Mouse (Mus musculus) CH12.LX (cell line): ENCODE measurements at regions not wholly inside any gene's neighbourhood (a gene's known extent, or its start where the extent isn't known, plus 50 kb on each side); places are given as distances from the start of the nearest gene placed in this dataset.

Experiments used
- DNase-seq: peaks from one replicate; pipeline ENCODE4 v3.0.0-alpha.2; 2013; ENCODE audit errors: extremely low read depth
- H3K27ac ChIP-seq: 2 replicates; pipeline ENCODE4 v1.5.1; 2012; ENCODE audit warnings: low read depth, mild to moderate bottlenecking, control low read depth, moderate library complexity; ENCODE audit not compliant: insufficient read depth
- H3K27me3 ChIP-seq: replicated peaks from 2 replicates; pipeline ENCODE3; 2012; ENCODE audit warnings: inconsistent platforms
- H3K36me3 ChIP-seq, 2 experiments: replicated peaks in 1 of 2; 2 replicates each; pipeline versions ENCODE3 to v1.6.1; 2012; ENCODE audit warnings: inconsistent platforms in 1 of 2, low read length in 1 of 2, mild to moderate bottlenecking in 1 of 2, mixed read lengths in 1 of 2, moderate library complexity in 1 of 2; ENCODE audit not compliant: control insufficient read depth in 1 of 2, insufficient read depth in 1 of 2
- H3K4me1 ChIP-seq, 2 experiments: 2 replicates each; pipeline ENCODE4 v1.6.1; 2012; ENCODE audit warnings: inconsistent platforms in 1 of 2, moderate library complexity in 1 of 2; ENCODE audit not compliant: insufficient read depth in 2 of 2, control insufficient read depth in 1 of 2
- H3K4me2 ChIP-seq: 2 replicates; pipeline ENCODE4 v1.6.1; 2012; ENCODE audit warnings: low read depth, mild to moderate bottlenecking, control low read depth; ENCODE audit not compliant: poor library complexity, insufficient read depth, severe bottlenecking
- H3K4me3 ChIP-seq, 3 experiments: fragments of 150-350 bp in 1 of 3; sonication (generic) in 1 of 3; replicated peaks in 1 of 3; 2 replicates each; pipeline versions ENCODE3 to v1.5.1; 2011 to 2012; ENCODE audit warnings: low read depth in 2 of 3, low read length in 2 of 3, mild to moderate bottlenecking in 2 of 3, moderate library complexity in 2 of 3, control low read depth in 1 of 3, improper control_type of control experiment in 1 of 3, inconsistent platforms in 1 of 3, mixed read lengths in 1 of 3; ENCODE audit not compliant: poor library complexity in 1 of 3
- H3K79me2 ChIP-seq: replicated peaks from 2 replicates; pipeline ENCODE4 v1.6.1; 2012; ENCODE audit warnings: mild to moderate bottlenecking, moderate library complexity; ENCODE audit not compliant: control insufficient read depth, poor library complexity, insufficient read depth, severe bottlenecking; ENCODE audit errors: extremely low read depth
- H3K9ac ChIP-seq: 2 replicates; pipeline ENCODE4 v1.6.1; 2012; ENCODE audit warnings: low read depth, mild to moderate bottlenecking, control low read depth, moderate library complexity; ENCODE audit not compliant: insufficient read depth
- H3K9me3 ChIP-seq: replicated peaks from 2 replicates; pipeline ENCODE3; 2012; ENCODE audit warnings: low read length, inconsistent platforms, mixed read lengths
- E2F4 ChIP-seq: IDR thresholded peaks from 2 replicates; pipeline ENCODE4 v1.6.1; 2011; ENCODE audit warnings: low read depth, low read length, improper control_type of control experiment; ENCODE audit not compliant: insufficient replicate concordance
- ELF1 ChIP-seq: IDR thresholded peaks from 2 replicates; pipeline ENCODE4 v1.6.1; 2014; ENCODE audit warnings: low read depth, mild to moderate bottlenecking, inconsistent platforms, low read length, improper control_type of control experiment
- EP300 ChIP-seq: IDR thresholded peaks from 2 replicates; pipeline ENCODE4 v1.6.1; 2011; ENCODE audit warnings: low read length, improper control_type of control experiment
- ETS1 ChIP-seq: conservative IDR thresholded peaks from 2 replicates; pipeline ENCODE4 v1.6.1; 2012; ENCODE audit warnings: low read depth, mild to moderate bottlenecking, inconsistent platforms, low read length, improper control_type of control experiment, moderate library complexity
- GABPA ChIP-seq: IDR thresholded peaks from 2 replicates; pipeline ENCODE4 v1.6.1; 2012; ENCODE audit warnings: low read depth, low read length, improper control_type of control experiment, inconsistent platforms; ENCODE audit not compliant: insufficient replicate concordance
- HCFC1 ChIP-seq: IDR thresholded peaks from 2 replicates; pipeline ENCODE4 v1.6.1; 2012; ENCODE audit warnings: low read depth, mild to moderate bottlenecking, inconsistent platforms, low read length, improper control_type of control experiment
- KAT2A ChIP-seq: IDR thresholded peaks from 2 replicates; pipeline ENCODE4 v1.6.1; 2012; ENCODE audit warnings: low read length, improper control_type of control experiment, inconsistent platforms; ENCODE audit not compliant: insufficient replicate concordance
- MAX ChIP-seq: IDR thresholded peaks from 2 replicates; pipeline ENCODE4 v1.6.1; 2011; ENCODE audit warnings: low read length, improper control_type of control experiment
- MAZ ChIP-seq: IDR thresholded peaks from 2 replicates; pipeline ENCODE4 v1.6.1; 2012; ENCODE audit warnings: low read depth, mild to moderate bottlenecking, inconsistent platforms, low read length, improper control_type of control experiment, moderate library complexity
- NRF1 ChIP-seq: IDR thresholded peaks from 2 replicates; pipeline ENCODE4 v1.6.1; 2014; ENCODE audit warnings: low read depth, mild to moderate bottlenecking, inconsistent platforms, low read length, improper control_type of control experiment, moderate library complexity
- PAX5 ChIP-seq: IDR thresholded peaks from 2 replicates; pipeline ENCODE4 v1.6.1; 2012; ENCODE audit warnings: low read length, inconsistent platforms, mixed read lengths
- RAD21 ChIP-seq: IDR thresholded peaks from 2 replicates; pipeline ENCODE4 v1.6.1; 2011; ENCODE audit warnings: low read depth, mild to moderate bottlenecking, low read length, improper control_type of control experiment, moderate library complexity
- SIN3A ChIP-seq: IDR thresholded peaks from 2 replicates; pipeline ENCODE4 v1.6.1; 2012; ENCODE audit warnings: low read length, improper control_type of control experiment, inconsistent platforms
- SMC3 ChIP-seq: IDR thresholded peaks from 2 replicates; pipeline ENCODE4 v1.6.1; 2011; ENCODE audit warnings: low read depth, low read length, improper control_type of control experiment
- TCF12 ChIP-seq: IDR thresholded peaks from 2 replicates; pipeline ENCODE4 v1.6.1; 2014; ENCODE audit warnings: low read depth, mild to moderate bottlenecking, inconsistent platforms, low read length, improper control_type of control experiment
- UBTF ChIP-seq: IDR thresholded peaks from 2 replicates; pipeline ENCODE4 v1.6.1; 2012; ENCODE audit warnings: low read depth, mild to moderate bottlenecking, inconsistent platforms, low read length, improper control_type of control experiment, moderate library complexity
- USF1 ChIP-seq: IDR thresholded peaks from 2 replicates; pipeline ENCODE4 v1.6.1; 2014; ENCODE audit warnings: low read depth, mild to moderate bottlenecking, inconsistent platforms, low read length, improper control_type of control experiment
- USF2 ChIP-seq: conservative IDR thresholded peaks from 2 replicates; pipeline ENCODE4 v1.6.1; 2011; ENCODE audit warnings: low read depth, low read length, improper control_type of control experiment
- ZC3H11A ChIP-seq: IDR thresholded peaks from 2 replicates; pipeline ENCODE4 v1.6.1; 2012; ENCODE audit warnings: low read depth, mild to moderate bottlenecking, inconsistent platforms, low read length, improper control_type of control experiment
- ZMIZ1 ChIP-seq: IDR thresholded peaks from 2 replicates; pipeline ENCODE4 v1.6.1; 2012; ENCODE audit warnings: low read depth, mild to moderate bottlenecking, inconsistent platforms, low read length, improper control_type of control experiment
- dilution Hi-C: fragments of 300-500 bp; cut with MboI; formaldehyde crosslinking; loops from 2 replicates; pipeline ENCODE4 v1.14.3; 2020; ENCODE audit warnings: low sequenced_read_pairs; ENCODE audit not compliant: extremely low pct_unique_long_range_greater_than_20kb, extremely low pct_ligation_motif_present
- in situ Hi-C: fragments of 300-500 bp; cut with MboI; formaldehyde crosslinking; loops from 3 replicates; pipeline ENCODE4 v1.14.3; 2019; ENCODE audit warnings: low sequenced_read_pairs, low pct_ligation_motif_present, low pct_unique_long_range_greater_than_20kb, mixed read lengths

GRCm38 (mm10) chr11:22606380-22606779, 94.5 kb downstream of the Tmem17 start:
- Histone ChIP-seq H3K4me2 (no peak overlapping the region), H3K36me3 (no peaks in the 10 kb centered on the region), H3K4me3 (no peak overlapping the region), H3K27ac (no peak overlapping the region), H3K27me3 (no peaks in the 10 kb centered on the region), H3K9ac (no peak overlapping the region), H3K79me2 (no peaks in the 10 kb centered on the region), H3K9me3 (no peaks in the 10 kb centered on the region), H3K4me1 (peaks cover 0 to 9% of the 10 kb centered on the region in 2 experiments; a peak in 2 of 4 replicates)
- TF ChIP-seq E2F4 = no peak
- no peak for TF ChIP-seq PAX5
- TF ChIP-seq TCF12 = no peak
- TF ChIP-seq HCFC1 = no peak
- TF ChIP-seq ETS1 = no peak
- TF ChIP-seq ZMIZ1 = no peak
- TF ChIP-seq KAT2A = no peak
- TF ChIP-seq EP300 = no peak
- no peak for TF ChIP-seq USF1
- no peak for TF ChIP-seq GABPA
- no peak for TF ChIP-seq MAX
- TF ChIP-seq NRF1 = no peak
- TF ChIP-seq SIN3A = no peak
- no peak for TF ChIP-seq UBTF
- TF ChIP-seq MAZ = no peak
- dilution Hi-C loops = no loop called here
- peak; percentile 21 for DNase-seq
- in situ Hi-C loops = loop anchor here (25.0 kb wide), 1 partner anchor 969 kb away; no protein-coding TSS in a partner anchor

GRCm38 (mm10) chr11:22607645-22608044, 95.8 kb downstream of the Tmem17 start:
- H3K9me3 ChIP-seq = no peaks in the 10 kb centered on the region
- no peak for DNase-seq
- no peak overlapping the region for H3K4me2 ChIP-seq
- H3K79me2 ChIP-seq = no peaks in the 10 kb centered on the region
- H3K4me3 ChIP-seq = no peak overlapping the region
- H3K27me3 ChIP-seq = no peaks in the 10 kb centered on the region
- TF ChIP-seq USF2 (no peak), MAX (no peak), PAX5 (no peak), ZMIZ1 (no peak), RAD21 (no peak), SMC3 (no peak), MAZ (no peak), ELF1 (no peak), ZC3H11A (no peak), TCF12 (no peak)
- TF ChIP-seq, all 38 proteins: peak for 0
- Histone ChIP-seq H3K4me1 (peaks cover 0 to 5% of the 10 kb centered on the region in 2 experiments; a peak in 1 of 4 replicates), H3K36me3 (no peaks in the 10 kb centered on the region), H3K27ac (no peak overlapping the region), H3K9ac (no peak overlapping the region)
- dilution Hi-C loops (no loop called here), in situ Hi-C loops (loop anchor here (25.0 kb wide), 1 partner anchor 970 kb away; no protein-coding TSS in a partner anchor)
